Mouse (Mus musculus) ovary, postnatal 10 days (tissue): Measurements from ENCODE around the gene Nlrc5.
A peak's percentile ranks its signal among the peaks of the same experiment; 100 is the strongest.
"Not testable (repeated sequence)": the region's sequence is repeated elsewhere in the genome, so short reads cannot be mapped to it uniquely, and the experiment has no call there.

Experiments used
- DNase-seq: peaks from one replicate; pipeline ENCODE4 v3.0.0; 2022; ENCODE audit warnings: low spot score

The Nlrc5 gene

GRCm38 (mm10) chr8:94433981-94434466, at the start of gene Nlrc5:
Gene Nlrc5 (plus strand): TSS chr8:94434356.
- peak; percentile 8 for DNase-seq

GRCm38 (mm10) chr8:94385506-94386213, 48.5 kb upstream of the Nlrc5 start:
- DNase-seq: no peak

DNA sequence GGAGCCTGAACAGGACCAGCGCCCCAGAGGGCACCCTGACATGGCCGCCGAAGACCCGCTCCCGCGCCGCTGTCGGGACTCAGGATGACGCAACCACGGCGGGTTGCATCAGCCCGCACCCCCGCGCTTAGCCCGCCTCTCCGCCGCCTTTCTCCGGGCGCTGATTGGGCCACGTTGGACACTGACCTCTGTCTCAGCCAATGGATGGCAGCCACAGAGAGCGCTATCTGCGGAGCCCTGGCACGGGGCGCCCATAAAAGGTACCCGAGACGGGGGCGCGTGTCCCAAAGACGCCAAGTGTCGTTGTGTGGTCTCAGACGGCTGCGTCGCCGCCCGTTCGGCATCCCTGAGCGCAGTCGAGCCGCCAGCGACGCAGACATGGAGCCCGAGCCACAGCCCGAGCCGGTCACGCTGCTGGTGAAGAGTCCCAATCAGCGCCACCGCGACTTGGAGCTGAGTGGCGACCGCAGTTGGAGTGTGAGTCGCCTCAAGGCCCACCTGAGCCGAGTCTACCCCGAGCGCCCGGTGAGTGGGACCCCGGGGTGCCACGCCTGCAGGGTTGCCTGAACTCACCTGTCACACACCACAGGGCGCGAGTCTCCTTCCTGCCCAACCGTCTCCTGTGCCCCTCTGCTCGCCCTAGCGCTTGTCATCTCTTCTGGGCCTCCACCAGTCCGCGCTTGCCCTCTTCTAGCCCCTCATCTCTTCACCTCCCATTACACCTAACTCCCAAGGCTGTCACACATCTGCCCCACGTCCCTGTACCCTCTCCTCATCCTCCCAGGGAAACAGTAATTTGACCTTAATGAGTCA, 47.7 kb upstream of the Nlrc5 start, which contains the start of gene Herpud1:
TSS of gene Herpud1 (plus strand) at position 225 of the 813 bp plus-strand sequence.
- DNase-seq: peak; percentile 95

DNA sequence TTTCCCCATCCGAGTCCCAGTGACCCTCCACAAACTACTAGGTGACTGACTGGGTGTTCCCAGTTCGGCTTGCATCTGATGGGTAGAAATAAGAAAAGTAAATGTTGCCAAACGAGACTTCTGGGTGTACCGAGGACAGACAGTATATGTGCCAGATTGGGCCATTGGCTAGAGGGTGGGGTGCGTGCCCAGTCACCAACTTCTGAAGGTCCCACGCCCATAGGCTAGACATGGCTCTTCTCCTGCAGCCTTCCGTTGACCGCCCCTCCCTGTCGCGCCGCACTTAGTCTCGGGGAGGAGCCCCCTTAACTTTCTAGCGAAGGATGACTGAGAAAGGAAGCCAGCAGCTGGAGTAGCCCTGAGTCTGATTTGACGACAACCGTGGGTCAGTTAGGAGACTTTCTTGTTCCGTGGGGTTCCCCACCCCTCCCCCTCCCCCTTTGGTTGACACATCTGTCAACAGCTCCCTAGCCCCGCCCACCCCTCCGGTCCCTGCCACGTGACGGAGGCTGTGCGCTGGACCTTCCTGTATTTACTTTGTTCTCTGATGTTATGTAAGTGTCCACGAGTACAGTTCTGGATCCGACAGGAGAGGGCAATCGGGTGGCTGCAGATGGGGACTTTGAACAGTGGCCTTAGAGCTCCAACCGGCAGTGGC, 47.0 kb upstream of the Nlrc5 start:
- peak; percentile 54 for DNase-seq

GRCm38 (mm10) chr8:94387785-94388184, 46.4 kb upstream of the Nlrc5 start:
- no peak for DNase-seq

GRCm38 (mm10) chr8:94389531-94389930, 44.6 kb upstream of the Nlrc5 start:
- no peak for DNase-seq

DNA sequence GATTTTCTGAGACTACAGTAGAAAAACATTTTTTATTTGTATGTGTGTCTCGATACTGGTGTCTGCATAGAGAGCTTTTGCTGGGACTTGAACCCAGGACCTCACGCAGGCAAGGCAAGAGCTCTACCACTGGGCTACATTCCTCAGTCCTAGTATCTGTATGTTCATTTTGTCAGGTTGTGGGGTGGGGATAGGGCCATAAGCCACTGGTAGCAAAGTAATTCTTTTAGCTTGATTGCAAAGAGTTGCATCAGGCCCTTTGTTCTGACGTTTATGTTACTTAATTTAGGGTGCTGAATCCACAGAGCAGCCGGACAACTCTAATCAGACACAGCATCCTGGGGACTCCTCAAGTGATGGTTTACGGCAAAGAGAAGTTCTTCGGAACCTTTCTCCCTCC, 43.7 kb upstream of the Nlrc5 start:
- DNase-seq: no peak

DNA sequence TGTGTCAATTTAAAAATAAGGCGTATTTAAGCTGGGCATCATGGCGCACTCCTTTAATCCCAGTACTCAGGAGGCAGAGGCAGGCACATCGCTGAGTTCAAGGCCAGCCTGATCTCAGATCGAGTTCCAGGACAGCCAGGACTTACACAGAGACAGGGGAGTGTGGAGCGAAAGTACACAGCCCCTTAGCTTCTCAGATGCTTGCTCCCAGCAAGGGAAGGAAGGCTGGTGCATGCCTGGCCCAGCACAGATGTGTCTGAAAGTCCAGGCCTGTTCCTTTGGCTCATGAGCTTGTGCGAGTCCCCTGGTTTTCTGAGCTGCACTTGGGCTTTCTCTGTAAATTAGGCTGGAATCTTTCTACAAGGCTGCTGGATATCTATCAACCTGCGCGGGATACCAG, 43.2 kb upstream of the Nlrc5 start:
- DNase-seq: no peak

DNA sequence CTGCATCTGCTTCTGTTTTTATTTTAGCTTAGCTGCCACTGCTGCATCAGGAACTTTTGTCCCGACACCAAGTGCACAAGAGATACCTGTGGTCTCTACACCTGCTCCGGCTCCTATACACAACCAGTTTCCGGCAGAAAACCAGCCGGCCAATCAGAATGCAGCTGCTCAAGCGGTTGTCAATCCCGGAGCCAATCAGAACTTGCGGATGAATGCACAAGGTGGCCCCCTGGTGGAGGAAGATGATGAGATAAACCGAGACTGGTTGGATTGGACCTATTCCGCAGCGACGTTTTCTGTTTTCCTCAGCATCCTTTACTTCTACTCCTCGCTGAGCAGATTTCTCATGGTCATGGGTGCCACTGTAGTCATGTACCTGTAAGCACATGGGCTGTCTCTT, 42.0 kb upstream of the Nlrc5 start:
- no peak for DNase-seq

DNA sequence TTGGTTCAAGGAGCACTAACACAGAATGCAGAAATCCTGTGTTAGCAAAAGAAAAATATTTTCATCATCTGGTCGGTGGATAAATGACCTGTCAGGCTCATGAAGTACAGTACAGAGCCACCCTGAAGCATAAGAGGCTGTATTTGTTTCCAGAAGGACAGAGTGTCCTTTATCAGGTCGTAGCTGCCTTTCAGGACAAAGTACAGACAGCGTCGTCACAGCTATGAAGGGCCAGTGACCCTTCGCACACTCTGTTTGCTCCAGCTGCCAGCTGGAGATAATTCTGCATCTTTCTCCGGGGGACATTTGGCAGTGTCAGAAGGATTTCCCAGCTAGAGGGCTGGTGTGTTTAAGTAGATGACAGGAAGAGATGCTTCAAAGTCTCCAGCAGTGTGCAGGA, 41.5 kb upstream of the Nlrc5 start:
- DNase-seq: no peak

DNA sequence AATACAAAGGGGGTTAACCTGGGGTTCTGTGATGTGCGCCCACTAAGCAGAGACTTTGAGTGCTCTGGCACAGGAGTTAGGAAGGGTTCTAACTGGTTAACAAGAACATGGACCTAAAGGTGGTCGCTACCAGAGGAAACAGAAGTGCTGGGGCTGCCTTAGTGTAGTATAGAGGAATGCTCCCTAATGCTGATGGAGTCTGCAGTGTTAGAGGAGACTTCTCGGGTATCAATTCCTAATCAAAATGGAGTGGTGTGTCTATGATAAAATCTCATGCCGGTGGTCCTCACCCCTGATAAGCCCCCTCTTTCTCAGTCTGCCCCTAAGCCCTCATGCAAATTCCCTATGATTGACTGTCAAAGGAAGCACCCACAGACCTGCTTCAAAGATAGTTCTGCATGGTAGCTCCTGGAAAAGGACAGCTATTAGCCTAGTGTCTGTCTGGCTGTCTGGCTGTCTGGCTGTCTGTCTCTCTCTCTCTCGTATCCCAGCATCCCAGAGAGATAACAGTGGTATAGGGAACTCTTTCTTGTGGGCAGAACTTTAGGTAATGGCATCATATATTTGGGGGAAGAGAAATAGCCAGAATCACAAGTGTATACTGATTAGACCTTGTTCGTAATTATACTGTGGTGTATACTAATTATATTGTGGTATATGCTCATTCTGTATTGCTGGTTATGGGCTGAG, 38.2 kb upstream of the Nlrc5 start:
- DNase-seq: no peak

DNA sequence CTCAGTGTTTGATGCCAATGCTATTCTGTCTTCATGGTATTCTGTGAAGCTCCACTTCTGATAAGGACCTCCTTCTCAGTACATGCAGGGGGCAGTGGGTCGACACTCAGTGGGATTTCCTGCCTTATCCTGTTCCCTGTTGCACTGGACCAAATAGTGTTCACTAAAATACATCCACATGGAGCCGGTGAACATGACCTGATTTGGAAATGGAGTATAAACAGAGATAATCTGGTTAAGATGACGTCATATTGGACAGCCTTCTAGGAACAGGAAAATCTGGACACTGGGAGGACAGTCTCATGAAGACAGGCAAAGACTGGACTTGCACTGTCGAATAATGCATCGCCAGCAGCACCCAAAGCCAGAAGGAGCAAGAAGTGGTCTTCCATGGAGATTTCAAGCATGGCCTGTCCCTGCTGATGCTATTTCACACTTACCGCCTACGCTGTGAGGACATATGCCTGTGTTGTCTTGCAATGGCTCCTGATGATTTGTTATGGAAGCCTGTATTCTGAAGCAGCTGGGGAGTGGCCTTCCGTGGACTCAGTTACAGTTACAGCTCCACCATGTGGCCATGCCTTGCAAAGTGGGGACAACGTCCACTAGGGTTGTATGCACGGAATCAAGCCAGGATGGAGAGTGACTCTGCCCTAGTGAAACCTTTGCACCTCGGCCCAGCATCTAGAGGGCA, 37.0 kb upstream of the Nlrc5 start:
- peak; percentile 15 for DNase-seq

DNA sequence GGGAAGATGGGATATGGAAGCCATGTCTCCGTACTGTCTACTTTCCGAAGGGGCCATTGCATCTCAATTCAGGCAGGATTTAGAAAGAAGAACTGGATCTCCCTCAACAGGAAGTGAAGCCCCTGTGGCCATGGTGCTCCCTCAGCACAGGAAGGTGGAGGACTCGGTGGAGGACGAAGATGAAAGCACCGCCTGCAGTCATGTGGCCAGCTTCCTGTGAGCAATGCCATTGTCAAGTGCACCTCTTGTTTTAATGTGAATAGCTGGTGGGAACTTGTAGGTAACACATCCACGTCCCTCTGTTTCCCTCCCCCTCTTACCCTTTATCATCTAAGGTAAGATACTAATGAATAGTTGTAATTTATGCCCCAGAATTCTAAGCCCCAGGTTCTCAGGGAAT, 35.6 kb upstream of the Nlrc5 start:
- no peak for DNase-seq

DNA sequence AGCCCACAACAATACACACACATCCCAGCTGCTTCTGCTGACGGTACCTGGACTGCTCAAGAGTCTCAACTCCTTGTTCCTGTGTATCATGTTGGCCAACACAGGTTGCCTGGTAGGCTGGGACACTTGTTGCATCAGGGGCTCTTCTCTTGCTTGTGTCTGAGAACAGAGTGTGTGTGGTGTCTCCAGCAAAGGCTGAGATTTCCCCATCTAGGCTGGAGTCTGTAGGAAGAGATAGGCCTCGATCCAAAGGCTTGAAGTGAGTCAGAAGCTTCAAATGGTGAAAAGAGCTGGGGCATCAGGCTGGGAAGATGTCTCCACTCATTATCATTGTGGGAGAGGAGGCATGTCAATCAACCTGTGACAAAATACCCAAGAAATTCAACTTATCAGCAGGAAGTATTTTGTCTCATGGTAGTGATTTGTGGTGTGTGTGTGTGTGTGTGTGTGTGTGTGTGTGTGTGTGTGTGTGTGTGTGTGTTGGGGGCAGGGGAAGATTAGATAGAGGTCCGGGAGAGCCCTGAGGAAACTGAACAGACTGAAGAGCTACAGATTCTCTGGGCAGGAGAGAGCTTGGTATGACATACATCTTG, 34.7 kb upstream of the Nlrc5 start:
- no peak for DNase-seq

GRCm38 (mm10) chr8:94399957-94400356, 34.2 kb upstream of the Nlrc5 start:
- DNase-seq: not testable (repeated sequence)

- DNase-seq: no peak
Observed at GRCm38 (mm10) chr8:94408443-94409080, 25.6 kb upstream of the Nlrc5 start.

DNA sequence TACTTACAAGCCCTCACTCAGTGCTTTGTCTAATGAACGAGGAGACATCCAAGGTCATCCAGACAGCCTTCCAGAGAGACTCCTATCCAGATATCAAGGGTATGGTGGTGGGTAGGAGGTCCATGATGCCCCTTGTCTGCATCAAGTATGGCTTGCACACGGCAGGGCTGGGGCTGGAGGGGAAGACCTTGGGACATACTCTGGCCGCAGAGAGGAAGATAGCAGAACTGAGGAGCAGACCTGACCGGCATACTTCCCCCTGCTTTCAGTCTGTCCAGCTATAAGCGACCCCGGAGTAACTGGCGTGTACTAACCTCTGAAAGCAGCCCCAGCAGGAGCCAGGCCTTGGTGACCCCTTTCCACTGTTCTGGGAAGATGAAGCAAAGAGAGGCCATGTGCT, 24.6 kb upstream of the Nlrc5 start:
- DNase-seq: no peak

- DNase-seq: no peak
Observed at GRCm38 (mm10) chr8:94412518-94412917, 21.6 kb upstream of the Nlrc5 start.

GRCm38 (mm10) chr8:94413509-94413908, 20.6 kb upstream of the Nlrc5 start:
- no peak for DNase-seq

GRCm38 (mm10) chr8:94415218-94415617, 18.9 kb upstream of the Nlrc5 start:
- no peak for DNase-seq

- DNase-seq: no peak
Observed at GRCm38 (mm10) chr8:94418017-94418416, 16.1 kb upstream of the Nlrc5 start.
